Mouse (Mus musculus) heart, embryonic 16.5 days (tissue): ENCODE data around the gene Gm20538. TPM values are rescaled to one million over a fixed set of nuclear protein-coding genes. Genes with fewer than 3 reads are reported as not detected.
A peak's percentile ranks its signal among the peaks of the same experiment; 100 is the strongest.

Source experiments
- ATAC-seq: fragments of 200-750 bp; cut with Nextera tagmentation; replicated peaks from 2 replicates; pipeline ENCODE4 v1.8.0; 2017; ENCODE audit warnings: moderate number of reproducible peaks; ENCODE audit not compliant: insufficient read depth, low FRiP score; ENCODE audit errors: extremely low read depth
- H3K27ac ChIP-seq: fragments of 300-500 bp; sonication (generic); 2 replicates; pipeline ENCODE4 v1.5.1; 2014; ENCODE audit warnings: mild to moderate bottlenecking, low read length, control low read depth, moderate library complexity
- H3K27me3 ChIP-seq: fragments of 300-500 bp; sonication (generic); 2 replicates; pipeline ENCODE4 v1.6.1; 2014; ENCODE audit warnings: low read length, mixed read lengths; ENCODE audit not compliant: control insufficient read depth, insufficient read depth
- H3K36me3 ChIP-seq: fragments of 300-500 bp; sonication (generic); 2 replicates; pipeline ENCODE4 v1.6.1; 2014; ENCODE audit not compliant: control insufficient read depth, insufficient read depth
- H3K4me1 ChIP-seq: fragments of 300-500 bp; sonication (generic); 2 replicates; pipeline ENCODE4 v1.6.1; 2014; ENCODE audit warnings: low read length, mixed read lengths; ENCODE audit not compliant: control insufficient read depth, insufficient read depth
- H3K4me2 ChIP-seq: fragments of 300-500 bp; sonication (generic); 2 replicates; pipeline ENCODE4 v1.6.1; 2014; ENCODE audit warnings: low read depth, mild to moderate bottlenecking, control low read depth, low read length
- H3K4me3 ChIP-seq: fragments of 300-500 bp; sonication (generic); 2 replicates; pipeline ENCODE4 v1.5.1; 2014; ENCODE audit warnings: mild to moderate bottlenecking, control low read depth, low read length
- H3K9ac ChIP-seq: fragments of 300-500 bp; sonication (generic); 2 replicates; pipeline ENCODE4 v1.6.1; 2014; ENCODE audit warnings: low read length, control low read depth
- H3K9me3 ChIP-seq: fragments of 300-500 bp; sonication (generic); replicated peaks from 2 replicates; pipeline ENCODE4 v1.6.1; 2016; ENCODE audit warnings: low read length; ENCODE audit not compliant: control insufficient read depth
- WGBS: fragments of 180-500 bp; shearing (Covaris S2); extraction: QIAGEN DNeasy Blood & Tissue Kit; methylation state at CpG from one replicate; pipeline ENCODE4 v1.1.7; 2014; 5-methylcytosine and 5-hydroxymethylcytosine counted together
- polyA plus RNA-seq: library from polyadenylated mRNA; unstranded; fragments of >200 nt; fragmentation: Nextera tagmentation; extraction: Ambion mirVana; gene quantifications from 2 replicates; pipeline ENCODE4 v1.2.1, GENCODE M21; 2015

Gene Gm20538
- polyA plus RNA-seq, 1 experiment from 2014 or later = not detected

DNA sequence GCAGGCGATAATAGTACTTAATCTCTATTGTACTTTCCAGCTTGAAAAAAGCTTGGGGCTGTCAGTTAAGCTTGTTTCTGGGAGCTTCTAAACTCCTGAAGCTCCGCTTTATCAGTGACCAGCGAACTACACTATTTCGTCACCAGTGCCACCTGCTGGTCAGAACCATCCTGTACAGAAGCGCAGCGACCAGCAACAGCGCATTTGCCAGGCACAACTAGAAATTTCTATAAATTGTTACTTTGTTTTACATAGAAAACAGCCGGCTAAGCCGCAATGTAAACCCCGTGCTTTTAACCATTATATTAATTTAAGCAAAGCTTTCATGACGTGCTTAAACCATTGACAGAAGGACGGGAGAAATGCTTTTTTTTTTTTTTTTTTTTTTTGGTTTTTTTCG is 7.9 kb downstream of the Gm20538 start:
- peak overlapping the region; percentile 70 for H3K4me3 ChIP-seq
- peaks cover 20% of the 10 kb centered on the region for H3K36me3 ChIP-seq
- H3K4me2 ChIP-seq = peak overlapping the region; percentile 91
- H3K27ac ChIP-seq = no peak overlapping the region
- peaks cover 7% of the 10 kb centered on the region for H3K9me3 ChIP-seq
- H3K4me1 ChIP-seq = peaks cover 3% of the 10 kb centered on the region; the same call in 1 of the 2 replicates
- WGBS = 4% methylated on average over 13 of the region's 13 CpGs
- H3K27me3 ChIP-seq = no peaks in the 10 kb centered on the region
- no peak overlapping the region for H3K9ac ChIP-seq
- ATAC-seq = no peak; the same call in 1 of the 2 replicates

DNA sequence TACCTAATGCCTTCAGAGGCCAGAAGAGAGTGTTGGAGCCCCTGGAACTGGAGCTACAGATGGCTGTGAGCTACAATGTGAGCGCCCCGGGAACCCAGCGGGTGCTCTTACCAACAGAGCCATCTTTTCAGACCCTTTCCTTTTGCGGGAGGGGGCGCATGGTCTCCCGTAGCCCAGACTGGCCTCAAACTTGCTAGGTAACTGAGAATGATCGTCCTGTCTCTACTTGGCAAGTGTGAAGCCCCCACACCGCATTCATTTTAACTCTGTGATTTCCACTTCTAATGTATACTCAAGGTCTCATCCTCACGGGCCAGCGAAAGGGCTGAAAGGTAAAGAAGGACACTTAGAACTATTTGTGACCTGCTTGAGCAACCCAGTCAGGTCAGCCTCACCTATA is 8.3 kb downstream of the Gm20538 start:
- Histone ChIP-seq H3K4me2 (no peak overlapping the region), H3K27ac (no peak overlapping the region), H3K27me3 (no peaks in the 10 kb centered on the region), H3K4me3 (no peak overlapping the region), H3K36me3 (peaks cover 16% of the 10 kb centered on the region), H3K4me1 (peaks cover 3% of the 10 kb centered on the region; the same call in 1 of the 2 replicates), H3K9me3 (peaks cover 7% of the 10 kb centered on the region), H3K9ac (no peak overlapping the region)
- 64% methylated on average over 10 of the region's 10 CpGs for WGBS
- ATAC-seq = no peak

DNA sequence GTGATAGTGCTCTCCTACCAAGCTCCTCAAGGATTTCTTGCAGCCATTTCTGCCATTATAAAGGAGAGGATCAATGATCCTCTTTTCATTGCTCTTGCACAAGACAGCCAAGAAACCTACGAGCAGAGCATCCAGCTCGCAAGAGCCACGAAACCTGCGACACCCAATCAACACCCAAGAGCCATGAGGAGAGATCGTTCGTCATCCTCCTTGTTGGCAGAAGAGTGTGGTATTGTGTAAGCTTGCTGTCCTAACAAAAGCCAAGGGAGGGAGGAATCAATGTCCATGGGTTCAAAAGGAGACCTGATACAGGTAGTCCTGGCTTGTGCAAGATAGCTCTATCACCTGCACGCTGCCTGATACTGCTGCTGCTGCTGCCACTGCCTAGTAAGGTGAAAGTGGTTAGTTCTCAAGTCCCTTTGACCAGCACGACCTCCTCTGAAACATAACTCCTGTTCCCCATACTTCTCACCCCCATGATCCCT is 9.9 kb downstream of the Gm20538 start:
- Histone ChIP-seq H3K9ac (no peak overlapping the region), H3K27ac (no peak overlapping the region), H3K27me3 (no peaks in the 10 kb centered on the region), H3K4me3 (no peak overlapping the region), H3K4me2 (no peak overlapping the region), H3K4me1 (peaks cover 3% of the 10 kb centered on the region; the same call in 1 of the 2 replicates), H3K9me3 (peaks cover 7% of the 10 kb centered on the region), H3K36me3 (no peaks in the 10 kb centered on the region)
- WGBS = 85% methylated on average over 8 of the region's 8 CpGs
- ATAC-seq = no peak

DNA sequence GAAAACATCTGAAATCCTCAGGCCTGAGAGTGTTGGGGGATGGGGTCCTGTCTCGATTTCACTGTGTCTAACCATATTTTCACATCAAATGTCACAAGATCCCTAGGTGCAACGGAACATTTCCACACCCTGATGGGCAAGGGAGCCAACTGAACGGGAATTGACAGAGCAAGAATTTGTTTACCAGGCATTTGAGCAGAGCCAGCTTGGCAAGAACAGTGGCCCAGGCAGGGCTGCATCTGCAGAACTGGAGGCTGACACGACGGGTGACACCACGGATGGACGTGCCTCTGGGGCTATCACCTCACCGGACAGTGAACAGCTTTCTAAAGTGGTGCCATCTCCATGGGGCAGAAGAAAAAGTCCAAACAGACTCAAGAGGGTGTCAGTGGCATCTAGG is 15.2 kb downstream of the Gm20538 start:
- Histone ChIP-seq H3K36me3 (no peaks in the 10 kb centered on the region), H3K4me3 (no peak overlapping the region), H3K4me2 (no peak overlapping the region), H3K9ac (no peak overlapping the region), H3K4me1 (no peaks in the 10 kb centered on the region), H3K27me3 (no peaks in the 10 kb centered on the region), H3K9me3 (peaks cover 7% of the 10 kb centered on the region), H3K27ac (no peak overlapping the region)
- no peak for ATAC-seq
- WGBS = 78% methylated on average over 8 of the region's 8 CpGs

DNA sequence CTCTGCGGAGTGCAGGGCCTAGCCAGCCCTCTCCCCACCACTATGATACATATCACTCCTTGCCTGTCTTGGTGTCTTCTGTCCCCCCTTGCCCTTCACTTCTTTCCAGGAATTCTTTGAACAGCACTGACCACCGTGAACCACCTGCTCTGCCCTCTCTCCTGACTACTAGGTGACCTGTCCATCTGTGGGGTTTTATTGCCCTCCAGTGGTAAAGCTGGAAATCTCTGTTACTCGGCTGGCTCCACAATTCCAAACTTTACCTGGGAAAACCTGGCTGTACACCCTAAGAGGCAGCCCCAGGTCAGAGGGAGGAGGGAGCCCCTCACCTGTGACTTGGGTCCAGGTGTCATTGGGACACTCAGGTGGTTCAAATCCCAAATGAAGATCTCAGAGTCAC is 17.3 kb downstream of the Gm20538 start:
- Histone ChIP-seq H3K9ac (no peak overlapping the region), H3K36me3 (no peaks in the 10 kb centered on the region), H3K4me2 (no peak overlapping the region), H3K4me3 (no peak overlapping the region), H3K9me3 (no peaks in the 10 kb centered on the region), H3K27ac (no peak overlapping the region), H3K27me3 (no peaks in the 10 kb centered on the region), H3K4me1 (no peaks in the 10 kb centered on the region)
- WGBS = 36% methylated on average over 3 of the region's 3 CpGs
- ATAC-seq = no peak

DNA sequence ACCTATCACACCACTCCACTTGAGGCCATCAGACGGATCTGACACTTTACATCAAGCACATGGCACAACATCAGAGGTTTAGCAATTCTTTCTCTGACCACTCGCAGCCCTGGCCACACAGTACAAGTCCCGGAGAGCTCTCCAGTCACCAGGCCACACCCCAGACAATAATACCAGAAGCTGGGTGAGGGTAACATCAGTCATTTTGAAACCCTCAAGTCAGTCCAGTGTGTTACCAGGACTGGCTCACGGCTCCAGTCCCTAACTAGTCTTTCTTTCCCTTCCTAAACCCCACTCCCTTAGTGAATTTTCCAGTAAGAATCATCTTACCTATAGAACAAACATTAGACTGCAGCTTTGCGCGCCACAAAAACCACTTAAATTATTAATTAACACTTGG is 22.6 kb downstream of the Gm20538 start:
- no peaks in the 10 kb centered on the region for H3K9me3 ChIP-seq
- no peak for ATAC-seq
- H3K36me3 ChIP-seq = no peaks in the 10 kb centered on the region
- H3K4me2 ChIP-seq = no peak overlapping the region
- no peaks in the 10 kb centered on the region for H3K27me3 ChIP-seq
- H3K4me1 ChIP-seq = no peaks in the 10 kb centered on the region
- no peak overlapping the region for H3K9ac ChIP-seq
- WGBS = 72% methylated on average over 6 of the region's 6 CpGs
- no peak overlapping the region for H3K27ac ChIP-seq
- no peak overlapping the region for H3K4me3 ChIP-seq

DNA sequence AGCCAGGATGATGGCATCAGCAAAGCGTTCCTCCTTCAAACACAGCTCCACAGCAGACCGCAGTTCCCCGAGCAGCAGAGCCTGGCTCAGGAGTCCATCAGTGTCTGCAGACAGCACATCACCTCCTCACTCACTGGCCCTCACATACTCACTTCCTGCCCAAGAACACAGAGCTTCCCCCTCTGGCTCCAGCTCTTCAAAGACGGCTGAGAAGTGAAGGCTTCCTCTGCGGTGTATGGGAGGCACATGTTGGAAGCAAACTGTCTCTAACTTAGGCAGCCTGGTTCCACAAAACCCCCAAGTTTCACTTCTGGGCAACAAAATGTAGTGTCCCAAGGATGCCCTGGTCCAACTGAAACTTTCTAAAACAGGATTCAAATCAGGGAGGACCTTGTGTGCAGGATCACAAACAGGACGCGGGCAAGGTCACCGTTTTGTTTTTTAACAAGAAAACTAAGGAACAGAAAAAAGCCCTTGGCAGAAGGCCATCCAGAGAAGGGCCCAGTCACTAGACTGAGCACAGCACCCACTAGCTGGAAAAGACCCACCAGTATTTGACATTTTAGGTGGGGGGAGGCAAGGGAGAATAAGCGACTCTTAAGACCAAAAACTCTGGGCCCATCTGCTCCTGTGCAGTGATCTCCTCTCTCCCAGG is 27.0 kb downstream of the Gm20538 start:
- Histone ChIP-seq H3K4me3 (no peak overlapping the region), H3K9ac (no peak overlapping the region), H3K9me3 (no peaks in the 10 kb centered on the region), H3K4me2 (no peak overlapping the region), H3K27me3 (no peaks in the 10 kb centered on the region), H3K36me3 (no peaks in the 10 kb centered on the region), H3K27ac (no peak overlapping the region), H3K4me1 (no peaks in the 10 kb centered on the region)
- 66% methylated on average over 9 of the region's 9 CpGs for WGBS
- no peak for ATAC-seq

DNA sequence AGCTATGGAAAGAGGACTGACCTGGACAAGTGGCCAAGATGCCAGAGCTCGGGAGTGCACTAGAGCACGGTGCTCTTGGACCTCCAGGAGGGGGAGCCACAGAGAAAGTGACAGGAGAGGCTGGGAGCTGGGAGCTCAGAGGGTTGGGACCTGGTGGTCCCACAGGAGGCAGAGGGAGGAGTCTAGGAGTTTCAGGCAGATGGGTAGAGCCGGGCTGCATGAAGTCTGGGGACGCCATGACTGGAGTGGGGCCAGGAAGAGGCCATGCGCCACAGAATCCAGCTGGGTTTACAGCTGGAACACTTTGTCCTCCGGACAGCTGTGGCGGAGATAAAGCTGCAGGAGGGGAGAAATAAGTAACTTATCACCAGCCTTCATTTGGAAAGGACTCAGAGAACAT is 33.5 kb downstream of the Gm20538 start:
- no peaks in the 10 kb centered on the region for H3K4me1 ChIP-seq
- H3K4me3 ChIP-seq = no peak overlapping the region
- H3K4me2 ChIP-seq = no peak overlapping the region
- no peaks in the 10 kb centered on the region for H3K36me3 ChIP-seq
- 30% methylated on average over 7 of the region's 7 CpGs for WGBS
- H3K27ac ChIP-seq = no peak overlapping the region
- H3K9ac ChIP-seq = no peak overlapping the region
- peak; percentile 63; the same call in 1 of the 2 replicates for ATAC-seq
- peaks cover 6% of the 10 kb centered on the region for H3K27me3 ChIP-seq
- H3K9me3 ChIP-seq = no peaks in the 10 kb centered on the region

DNA sequence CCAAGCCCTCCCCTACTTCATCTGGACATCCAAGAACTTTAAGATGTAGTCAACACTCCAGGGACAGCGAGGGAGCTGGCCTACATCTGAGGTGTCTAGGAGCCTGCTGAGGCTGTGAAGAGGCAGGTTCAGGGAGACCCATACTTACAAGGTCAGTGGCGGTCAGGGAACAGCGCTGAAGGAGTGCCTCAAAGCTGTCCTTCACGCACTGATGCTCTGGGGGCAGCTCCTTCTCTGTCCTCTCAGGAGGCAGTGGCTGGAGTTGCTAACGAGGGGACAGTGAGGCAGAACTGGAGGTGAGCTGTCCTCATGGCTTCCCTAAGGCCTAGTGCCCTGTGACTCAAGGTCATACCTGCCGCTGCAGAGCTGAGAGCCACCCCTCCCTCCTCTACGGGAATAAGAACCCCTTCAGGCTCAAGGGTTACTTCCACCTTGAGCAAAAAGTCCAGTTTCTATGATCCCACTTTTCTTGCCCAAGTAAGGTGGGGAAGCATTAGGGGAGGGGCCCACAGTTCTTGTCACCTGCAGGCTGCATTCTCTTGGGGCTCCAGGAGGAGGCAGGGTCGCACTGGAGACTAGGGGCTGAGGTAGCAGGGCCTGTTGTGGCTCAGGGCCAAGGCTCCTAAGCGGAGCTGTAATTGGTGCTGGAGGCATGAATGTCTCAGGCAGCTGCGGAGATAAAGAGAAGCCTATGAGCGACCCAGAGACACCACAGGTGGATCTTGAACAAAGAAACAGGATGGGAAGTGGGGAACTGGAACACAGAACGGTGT is 34.4 kb downstream of the Gm20538 start:
- no peak for ATAC-seq
- no peaks in the 10 kb centered on the region for H3K4me1 ChIP-seq
- H3K27ac ChIP-seq = no peak overlapping the region
- WGBS = 57% methylated on average over 12 of the region's 12 CpGs
- H3K9ac ChIP-seq = no peak overlapping the region
- H3K4me2 ChIP-seq = no peak overlapping the region
- H3K9me3 ChIP-seq = no peaks in the 10 kb centered on the region
- H3K36me3 ChIP-seq = no peaks in the 10 kb centered on the region
- H3K27me3 ChIP-seq = peaks cover 6% of the 10 kb centered on the region
- H3K4me3 ChIP-seq = no peak overlapping the region
